Mouse (Mus musculus): ENCODE results near the gene Agap3. TPM values are rescaled to one million over a fixed set of nuclear protein-coding genes. Genes with fewer than 3 reads are reported as not detected.

Agap3 gene
- total RNA-seq (2023), result 10 to 100 TPM; 82.7 to 91.3 TPM

DNA sequence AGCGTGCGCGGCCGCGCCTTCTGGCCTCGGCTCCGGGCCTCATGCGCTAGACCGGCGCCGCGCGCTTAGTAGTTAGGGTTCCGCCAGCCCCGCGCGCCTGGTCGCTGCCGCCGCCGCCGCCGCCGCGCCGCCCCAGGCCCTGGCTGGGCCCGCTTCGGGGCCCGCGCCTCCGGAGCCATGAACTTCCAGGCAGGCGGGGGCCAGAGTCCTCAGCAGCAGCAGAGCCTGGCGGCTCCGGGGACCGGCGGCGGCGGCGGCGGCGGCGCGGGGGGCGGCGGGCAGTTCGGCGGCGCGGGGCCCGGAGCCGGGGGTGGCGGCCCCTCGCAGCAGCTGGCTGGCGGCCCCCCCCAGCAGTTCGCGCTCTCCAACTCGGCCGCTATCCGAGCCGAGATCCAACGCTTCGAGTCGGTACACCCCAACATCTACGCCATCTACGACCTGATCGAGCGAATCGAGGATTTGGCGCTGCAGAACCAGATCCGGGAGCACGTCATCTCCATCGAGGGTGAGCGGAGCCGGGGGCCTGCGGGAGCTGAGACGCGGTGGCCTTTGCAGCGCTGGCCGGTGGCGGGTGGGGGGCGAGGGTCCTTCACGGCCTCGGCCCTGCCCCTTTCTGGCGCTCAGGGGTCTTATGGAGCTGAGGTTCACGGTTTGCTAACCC is at the start of gene Agap3:
Gene Agap3, plus strand, starts transcription at position 148 of the 661 bp plus-strand sequence.

DNA sequence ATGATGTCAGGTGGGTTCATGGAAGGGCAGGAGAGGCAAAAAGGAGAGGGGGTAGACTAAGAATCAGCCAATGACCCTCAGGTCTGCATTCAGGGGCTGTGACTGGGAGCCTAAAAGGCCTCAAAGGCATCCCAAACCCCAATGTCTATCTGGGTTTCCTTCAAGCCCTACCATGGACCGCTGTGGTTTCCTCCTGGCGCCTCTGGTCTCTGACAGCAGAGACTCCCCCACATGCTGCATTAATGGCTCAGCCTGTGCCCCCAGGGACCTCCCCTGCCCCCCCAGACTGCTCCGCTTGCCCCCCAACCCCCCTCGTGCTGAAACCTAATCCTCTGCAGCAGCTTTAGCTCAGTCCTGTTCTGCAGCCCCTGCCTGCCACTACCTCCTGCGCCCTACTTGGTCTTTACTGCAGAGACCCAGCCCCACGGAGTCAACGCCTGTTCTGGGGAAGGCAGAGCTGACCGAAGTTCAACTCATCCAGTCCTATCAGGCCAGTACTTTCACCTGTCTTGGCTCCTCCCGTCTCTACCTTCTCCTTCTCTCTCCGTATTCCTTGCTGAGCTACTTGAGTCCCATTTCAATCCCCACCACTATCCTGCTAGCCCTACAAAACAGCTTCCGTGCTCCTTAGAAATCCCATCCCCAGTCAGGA is 38.8 kb upstream of the Agap3 start, which contains the start of gene Asic3:
Gene Asic3, plus strand, starts transcription at position 351 of the 652 bp plus-strand sequence.

DNA sequence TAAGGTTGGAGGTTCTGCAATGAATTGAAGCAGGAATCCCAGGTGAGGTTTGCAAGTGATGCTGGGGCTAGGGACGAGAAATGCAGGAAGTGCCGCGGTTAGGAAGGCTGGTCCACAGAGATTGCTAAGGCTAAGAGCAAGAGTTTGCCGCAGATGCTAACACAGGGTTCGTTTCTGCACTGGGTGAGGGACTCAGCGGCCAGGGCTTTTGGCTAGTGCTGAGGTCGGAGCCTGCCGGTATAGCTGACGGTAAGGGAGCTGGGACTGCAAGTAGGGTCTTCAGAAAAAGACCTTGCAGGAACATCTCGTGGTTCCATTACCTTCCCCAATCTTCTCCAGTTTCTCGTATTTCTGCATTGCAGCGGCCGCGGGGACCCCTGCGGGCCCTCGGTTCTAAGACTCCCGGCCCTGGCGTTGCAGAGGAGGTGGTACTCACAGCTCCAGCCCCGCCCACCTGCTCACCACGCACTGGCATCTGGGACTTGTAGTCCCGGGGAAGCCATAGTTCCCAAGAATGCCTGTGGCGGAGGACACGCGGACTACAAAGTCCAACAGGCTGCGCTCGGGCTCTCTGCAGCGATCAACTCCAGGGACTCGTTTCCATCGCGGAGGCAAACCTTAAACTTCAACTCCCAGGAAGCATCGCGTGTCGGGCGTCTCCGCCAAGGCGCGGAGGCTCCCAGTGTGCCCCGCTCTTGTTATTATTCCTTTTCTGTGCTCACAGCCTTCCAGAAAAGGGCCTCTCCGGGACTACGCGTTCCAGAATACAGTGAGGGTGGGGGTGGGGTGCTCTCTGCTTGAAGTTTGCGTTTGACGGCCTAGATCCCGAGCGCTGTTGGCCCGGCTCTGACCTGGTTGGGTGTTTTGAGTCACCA is 28.6 kb upstream of the Agap3 start, which contains the start of the genes Cdk5 and Slc4a2:
Gene Cdk5, minus strand, starts transcription at position 402 of the 875 bp plus-strand sequence.
Gene Slc4a2, plus strand, starts transcription at position 709 of the 875 bp plus-strand sequence.

DNA sequence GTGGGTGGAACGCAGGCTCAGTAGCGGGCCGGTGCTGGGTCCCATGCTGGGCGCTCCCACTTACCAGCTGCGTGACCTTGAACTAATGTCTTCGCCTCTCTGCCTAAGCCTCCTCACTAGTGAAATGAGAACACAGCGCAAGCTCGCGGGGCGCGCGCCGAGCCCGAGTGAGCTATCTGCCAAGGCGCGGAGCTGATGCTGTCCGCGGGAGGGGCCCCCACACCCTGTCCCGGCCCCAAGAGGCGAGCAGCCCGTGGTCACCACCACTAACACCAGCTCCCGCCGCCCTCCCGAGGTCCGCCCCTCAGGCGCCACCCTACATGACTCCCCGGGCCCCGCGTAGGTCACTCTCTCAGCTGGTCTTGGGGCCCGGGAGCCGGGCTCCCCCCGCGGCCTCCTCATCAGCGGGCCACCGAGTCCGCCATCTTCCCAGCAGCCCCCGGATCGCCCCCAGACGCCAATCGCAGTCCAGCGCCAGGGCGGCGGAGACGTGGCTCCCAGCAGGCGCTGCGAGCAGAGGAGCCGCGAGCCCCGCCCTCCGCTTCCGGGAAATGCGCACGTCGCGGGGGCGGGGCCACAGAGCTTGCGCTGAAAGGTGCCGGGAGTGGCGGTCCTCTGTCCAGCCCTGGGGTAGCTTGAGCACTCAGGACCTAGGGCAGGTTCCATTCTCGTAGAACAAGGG is 7.1 kb upstream of the Agap3 start, which contains the start of gene Fastk:
Gene Fastk, minus strand, starts transcription at position 542 of the 682 bp plus-strand sequence.

DNA sequence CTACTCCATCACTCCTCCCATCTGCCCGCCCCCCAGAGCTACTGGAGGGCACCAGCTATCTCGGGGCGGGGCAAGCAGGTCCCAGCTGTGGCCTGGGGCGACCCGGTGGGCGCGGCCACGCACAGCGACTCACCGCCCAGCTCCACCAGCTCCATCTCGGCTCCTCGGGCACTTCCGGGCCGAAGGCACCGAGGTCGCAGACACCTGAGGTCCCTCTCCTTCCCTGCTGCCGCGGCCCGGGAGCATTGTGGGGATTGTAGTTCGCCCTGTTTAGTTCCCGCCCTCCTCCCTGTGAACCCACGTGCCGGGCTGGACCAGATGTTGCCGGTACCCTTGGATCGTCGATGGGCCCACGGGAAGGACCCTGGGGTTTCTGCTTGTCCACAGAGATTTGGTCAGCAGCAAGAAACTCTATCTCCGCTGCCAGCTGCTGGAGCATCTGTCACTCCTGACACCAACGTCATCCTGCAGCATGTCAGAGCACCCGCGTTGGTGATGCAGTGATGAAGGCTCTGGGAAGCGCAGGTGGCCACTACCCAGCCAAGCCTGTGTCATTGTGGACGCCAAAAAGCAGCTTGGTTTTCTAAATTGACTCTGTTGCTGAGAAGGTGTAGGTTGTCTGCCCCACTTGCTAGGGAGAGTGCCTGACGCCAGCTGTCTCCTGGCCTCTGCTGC is 4.2 kb upstream of the Agap3 start, which contains the start of gene Tmub1:
Gene Tmub1, minus strand, starts transcription at position 231 of the 675 bp plus-strand sequence.

DNA sequence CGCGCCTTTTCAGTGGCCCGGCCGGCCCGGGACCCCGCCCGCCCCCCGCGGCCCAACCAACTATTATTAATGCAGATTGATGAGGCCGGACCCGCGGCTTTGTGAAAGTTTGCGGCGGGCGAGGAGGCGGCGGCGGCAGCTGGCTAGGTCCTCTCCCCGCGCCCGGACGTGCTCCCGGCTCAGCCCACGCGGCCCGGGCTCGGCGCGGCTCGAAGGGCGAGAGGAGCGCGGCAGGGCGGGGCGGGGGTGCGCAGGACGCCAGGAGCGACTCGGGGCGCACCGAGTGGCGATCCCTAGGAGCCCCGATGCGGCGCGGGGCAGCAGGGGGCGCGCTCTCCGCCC is 74.9 kb downstream of the Agap3 start, which contains the start of gene Gbx1:
Gene Gbx1, minus strand, starts transcription at position 314 of the 342 bp plus-strand sequence.

DNA sequence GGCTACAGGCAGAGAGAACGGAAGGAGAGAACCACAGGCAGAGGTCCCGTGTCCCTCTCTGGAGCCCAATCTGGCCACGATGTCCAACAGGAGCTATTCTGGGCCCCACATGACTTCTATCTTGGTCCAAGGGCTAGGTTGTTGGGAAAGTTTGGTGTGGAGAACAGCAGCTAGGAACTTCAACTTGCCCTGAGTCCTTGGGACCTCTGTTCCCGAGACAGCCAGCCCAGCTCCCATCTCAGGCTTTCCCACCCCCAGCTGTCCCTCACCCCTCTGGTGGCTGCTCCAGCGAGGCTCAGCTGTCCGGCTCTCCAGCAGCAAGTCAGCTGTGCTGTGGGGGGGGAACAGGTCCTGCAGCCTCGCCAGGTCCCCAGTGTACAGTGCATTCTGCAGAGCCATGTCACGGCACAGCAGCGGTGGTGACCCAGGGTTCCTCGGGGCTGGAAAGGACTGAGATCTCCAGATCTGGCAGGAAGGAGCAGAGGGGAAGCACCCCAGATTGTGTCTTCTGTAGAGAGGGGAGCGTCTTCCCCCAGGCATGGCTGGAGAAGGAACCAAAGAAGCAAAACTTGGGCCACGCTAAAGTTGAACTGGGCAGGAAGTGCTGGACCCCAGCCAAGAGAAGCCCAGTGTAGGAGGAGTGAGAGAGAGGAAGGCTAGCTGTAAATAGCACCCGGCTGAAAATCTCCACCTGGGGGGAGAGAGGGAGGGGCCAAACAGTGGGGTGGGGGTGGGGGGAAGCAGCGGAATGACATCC is 88.6 kb downstream of the Agap3 start, which contains the start of gene Asb10:
Gene Asb10, minus strand, starts transcription at position 592 of the 757 bp plus-strand sequence.

Other genes with a start within 250 kb of the Agap3 start
- 1 to 10 TPM; 5.3 to 6.7 TPM for gene Kcnh2, start 100.6 kb upstream of the Agap3 start, total RNA-seq (2023)
- gene Nos3, start 87.4 kb upstream of the Agap3 start, total RNA-seq (2023), result not detected
- under 1 TPM; 0.18 to 0.50 TPM for gene Atg9b, start 60.0 kb upstream of the Agap3 start, total RNA-seq (2023)
- 10 to 100 TPM; 20.7 to 25.5 TPM for gene Abcb8, start 58.5 kb upstream of the Agap3 start, total RNA-seq (2023)
- gene Asic3, start 38.8 kb upstream of the Agap3 start, total RNA-seq (2023), result under 1 TPM in 1 of 2 experiments, not detected in 1; 0.62 TPM
- 10 to 100 TPM; 29.6 to 43.1 TPM for gene Cdk5, start 28.6 kb upstream of the Agap3 start, total RNA-seq (2023)
- 10 to 100 TPM; 53.8 to 84.9 TPM for gene Slc4a2, start 28.3 kb upstream of the Agap3 start, total RNA-seq (2023)
- gene Fastk, start 6.9 kb upstream of the Agap3 start, total RNA-seq (2023), result 100 to 1,000 TPM in 1 of 2 experiments, 10 to 100 TPM in 1; 90.8 to 104 TPM
- gene Tmub1, start 4.3 kb upstream of the Agap3 start, total RNA-seq (2023), result 10 to 100 TPM; 26.0 to 28.0 TPM
- gene Gbx1, start 75.0 kb downstream of the Agap3 start, total RNA-seq (2023), result not detected
- not detected for gene Asb10, start 88.8 kb downstream of the Agap3 start, total RNA-seq (2023)
- gene 4931409K22Rik, start 104.6 kb downstream of the Agap3 start, total RNA-seq (2023), result not detected
- 10 to 100 TPM; 46.5 to 47.9 TPM for gene Abcf2, start 125.3 kb downstream of the Agap3 start, total RNA-seq (2023)
- gene Chpf2, start 134.6 kb downstream of the Agap3 start, total RNA-seq (2023), result 10 to 100 TPM; 41.0 to 42.2 TPM
- gene Smarcd3, start 172.2 kb downstream of the Agap3 start, total RNA-seq (2023), result under 1 TPM in 1 of 2 experiments, not detected in 1; 0.32 TPM
- 10 to 100 TPM; 86.5 to 86.7 TPM for gene Nub1, start 233.4 kb downstream of the Agap3 start, total RNA-seq (2023)

All from T-cell, adult 66 days (primary cell).